Mouse (Mus musculus) neural tube, embryonic 15.5 days (tissue): ENCODE data around the gene Cdh15. TPM values are rescaled to one million over a fixed set of nuclear protein-coding genes. Genes with fewer than 3 reads are reported as not detected.

Experiments
- ATAC-seq: fragments of 200-750 bp; cut with Nextera tagmentation; 2 replicates; pipeline ENCODE4 v1.8.0; 2017; ENCODE audit warnings: mild to moderate bottlenecking, moderate TSS enrichment, moderate library complexity; ENCODE audit not compliant: low FRiP score
- H3K27ac ChIP-seq: fragments of 300-500 bp; sonication (generic); replicated peaks from 2 replicates; pipeline ENCODE4 v1.5.1; 2015; ENCODE audit warnings: mild to moderate bottlenecking, inconsistent platforms
- H3K27me3 ChIP-seq: fragments of 300-500 bp; sonication (generic); replicated peaks from 2 replicates; pipeline ENCODE4 v1.6.1; 2015; ENCODE audit warnings: inconsistent platforms
- H3K36me3 ChIP-seq: fragments of 300-500 bp; sonication (generic); 2 replicates; pipeline ENCODE4 v1.6.1; 2015; ENCODE audit warnings: inconsistent platforms
- H3K4me1 ChIP-seq: fragments of 300-500 bp; sonication (generic); 2 replicates; pipeline ENCODE4 v1.6.1; 2015; ENCODE audit warnings: inconsistent platforms
- H3K4me2 ChIP-seq: fragments of 300-500 bp; sonication (generic); 2 replicates; pipeline ENCODE4 v1.6.1; 2015; ENCODE audit warnings: inconsistent platforms, mild to moderate bottlenecking, moderate library complexity
- H3K4me3 ChIP-seq: fragments of 300-500 bp; sonication (generic); replicated peaks from 2 replicates; pipeline ENCODE4 v1.5.1; 2015; ENCODE audit warnings: mild to moderate bottlenecking, inconsistent platforms
- H3K9ac ChIP-seq: fragments of 300-500 bp; sonication (generic); replicated peaks from 2 replicates; pipeline ENCODE4 v1.6.1; 2015; ENCODE audit warnings: mild to moderate bottlenecking, inconsistent platforms
- H3K9me3 ChIP-seq: fragments of 300-500 bp; sonication (generic); replicated peaks from 2 replicates; pipeline ENCODE4 v1.6.1; 2016; ENCODE audit warnings: inconsistent platforms
- WGBS: fragments of 180-500 bp; shearing (Covaris S2); methylation state at CpG from one replicate; pipeline ENCODE4 v1.1.7; 2015; ENCODE audit warnings: mixed read lengths; 5-methylcytosine and 5-hydroxymethylcytosine counted together
- polyA plus RNA-seq: library from polyadenylated mRNA; unstranded; fragments of >200 nt; fragmentation: Nextera tagmentation; extraction: Ambion mirVana; gene quantifications from 2 replicates; pipeline ENCODE4 v1.2.1, GENCODE M21; 2015

Cdh15 gene
- polyA plus RNA-seq, 1 experiment from 2014 or later = 3.2 TPM

DNA sequence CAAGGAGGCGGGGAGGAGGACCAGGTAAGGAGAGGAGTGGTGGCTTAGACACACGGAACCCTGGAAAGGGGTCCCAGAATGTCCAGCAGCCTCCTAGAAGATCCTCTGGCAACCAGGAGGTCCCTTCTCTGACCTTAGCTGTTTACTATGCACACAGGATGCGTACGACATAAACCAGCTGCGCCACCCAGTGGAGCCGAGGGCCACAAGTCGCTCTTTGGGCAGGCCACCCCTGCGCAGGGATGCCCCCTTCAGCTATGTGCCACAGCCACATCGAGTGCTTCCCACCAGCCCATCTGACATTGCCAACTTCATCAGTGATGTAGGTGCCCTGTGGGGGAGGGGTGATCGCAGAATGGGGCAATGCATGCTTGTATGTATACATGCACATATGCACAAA is 17.7 kb downstream of the Cdh15 start:
- H3K36me3 ChIP-seq = no peaks in the 10 kb centered on the region
- 0 out of 2 replicates have a peak, but pooled peaks cover 3% of the 10 kb centered on the region for H3K9me3 ChIP-seq
- no peak; the same call in 1 of the 2 replicates for ATAC-seq
- H3K9ac ChIP-seq = 0 out of 2 replicates have a peak overlapping the region, but pooled peaks have one; percentile 23
- WGBS = 51% methylated on average over 10 of the region's 10 CpGs
- peaks cover 11% of the 10 kb centered on the region; the same call in 1 of the 2 replicates for H3K4me1 ChIP-seq
- H3K27me3 ChIP-seq = no peaks in the 10 kb centered on the region
- H3K4me3 ChIP-seq = peak overlapping the region; percentile 35
- H3K27ac ChIP-seq = no peak overlapping the region
- peak overlapping the region; percentile 54 for H3K4me2 ChIP-seq

DNA sequence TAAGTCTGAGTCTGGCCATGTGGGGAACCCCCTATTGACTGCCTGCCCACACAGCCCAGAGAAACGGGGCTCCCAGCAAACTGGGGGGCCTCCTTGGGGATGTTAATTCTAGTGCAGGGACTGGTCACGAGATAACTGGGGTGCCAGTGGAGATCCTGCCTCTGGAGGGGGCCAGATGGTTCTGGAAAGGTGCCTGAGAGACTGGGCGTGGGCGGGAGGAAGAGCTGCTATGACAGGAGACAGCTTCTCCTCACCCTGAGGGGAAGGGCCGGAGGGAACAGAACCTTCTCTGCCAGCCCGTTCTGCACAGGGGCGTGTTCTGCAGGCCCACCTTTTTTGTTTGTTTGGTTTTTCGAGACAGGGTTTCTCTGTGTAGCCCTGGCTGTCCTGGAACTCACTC is 18.5 kb downstream of the Cdh15 start:
- Histone ChIP-seq H3K4me1 (peaks cover 12% of the 10 kb centered on the region; the same call in 1 of the 2 replicates), H3K27ac (no peak overlapping the region), H3K4me2 (no peak overlapping the region), H3K9me3 (0 out of 2 replicates have a peak, but pooled peaks cover 3% of the 10 kb centered on the region), H3K36me3 (no peaks in the 10 kb centered on the region), H3K27me3 (no peaks in the 10 kb centered on the region), H3K9ac (no peak overlapping the region), H3K4me3 (no peak overlapping the region)
- no peak for ATAC-seq
- 84% methylated on average over 8 of the region's 8 CpGs for WGBS

DNA sequence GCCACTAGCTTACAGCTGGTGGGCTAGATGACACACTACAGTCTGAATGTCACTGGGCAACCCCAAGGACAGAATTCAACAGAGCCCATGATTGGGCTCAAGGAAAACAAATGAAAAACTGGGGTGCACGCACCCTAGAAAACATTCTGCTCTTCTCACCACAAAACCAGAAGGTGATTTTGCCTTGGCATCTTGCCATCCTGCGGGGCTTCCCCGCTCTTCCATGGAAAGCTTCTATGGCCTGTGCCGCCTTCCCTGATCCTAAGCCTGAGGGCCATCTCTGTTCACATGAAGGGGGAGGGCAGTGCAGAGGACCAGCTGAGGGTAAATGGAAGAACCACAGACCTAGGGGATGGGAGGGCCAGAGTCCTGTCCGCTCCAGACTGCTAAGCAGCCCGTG is 20.2 kb downstream of the Cdh15 start:
- Histone ChIP-seq H3K4me1 (peaks cover 12% of the 10 kb centered on the region; the same call in 1 of the 2 replicates), H3K27me3 (no peaks in the 10 kb centered on the region), H3K4me2 (no peak overlapping the region), H3K9ac (no peak overlapping the region), H3K9me3 (0 out of 2 replicates have a peak, but pooled peaks cover 3% of the 10 kb centered on the region), H3K27ac (no peak overlapping the region), H3K4me3 (no peak overlapping the region), H3K36me3 (no peaks in the 10 kb centered on the region)
- 78% methylated on average over 6 of the region's 6 CpGs for WGBS
- ATAC-seq = no peak

DNA sequence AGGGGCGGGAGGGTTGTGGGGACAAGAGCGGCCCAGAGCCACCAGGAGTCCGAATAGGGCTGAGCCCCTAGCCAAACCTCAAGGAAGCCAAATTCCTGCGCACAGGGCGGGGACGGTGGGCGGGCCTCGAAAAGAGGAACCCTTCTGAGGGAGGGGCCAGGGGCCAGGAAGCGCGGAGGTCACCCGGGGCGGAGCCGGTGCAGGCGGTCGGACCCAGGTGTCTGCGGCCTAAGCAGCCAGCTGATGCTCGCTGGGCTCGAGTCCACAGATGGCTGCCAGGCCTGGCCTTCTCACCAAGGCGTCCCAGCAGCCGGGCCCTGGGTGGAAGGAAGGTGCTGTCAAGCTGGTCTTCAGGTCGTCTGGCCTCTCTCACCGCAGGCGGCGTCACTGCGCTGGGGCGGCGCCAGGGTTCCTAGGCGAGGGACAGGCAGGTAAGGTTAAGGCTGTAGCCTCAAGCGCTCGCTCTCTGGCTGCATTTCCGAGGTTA is 22.7 kb downstream of the Cdh15 start:
- Histone ChIP-seq H3K4me1 (0 out of 2 replicates have a peak, but pooled peaks cover 4% of the 10 kb centered on the region), H3K9ac (no peak overlapping the region), H3K4me3 (no peak overlapping the region), H3K9me3 (0 out of 2 replicates have a peak, but pooled peaks cover 3% of the 10 kb centered on the region), H3K36me3 (no peaks in the 10 kb centered on the region), H3K27me3 (no peaks in the 10 kb centered on the region), H3K27ac (no peak overlapping the region), H3K4me2 (peak overlapping the region; percentile 16; the same call in 1 of the 2 replicates)
- ATAC-seq = no peak
- 19% methylated on average over 31 of the region's 31 CpGs for WGBS

DNA sequence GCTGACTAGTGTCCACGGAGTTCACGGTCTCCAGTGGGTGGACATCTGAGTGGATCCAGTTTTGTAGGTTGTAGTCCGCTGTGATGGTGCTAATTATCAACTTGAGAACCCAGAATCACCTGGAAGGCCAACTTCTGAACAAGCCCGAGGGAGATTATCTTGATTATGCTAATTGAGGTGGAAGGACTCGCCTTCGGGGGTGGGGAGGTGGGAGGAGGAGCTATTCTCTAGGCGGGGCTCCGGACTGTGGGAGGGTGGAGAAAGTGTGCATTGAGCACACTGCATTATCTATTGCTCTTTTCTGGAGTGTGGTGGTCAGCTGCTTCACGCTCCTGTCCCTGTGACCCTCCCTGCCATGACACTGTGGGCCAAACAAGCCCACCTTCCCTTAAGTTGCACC is 23.9 kb downstream of the Cdh15 start:
- no peak overlapping the region for H3K27ac ChIP-seq
- H3K36me3 ChIP-seq = no peaks in the 10 kb centered on the region
- no peak overlapping the region for H3K4me2 ChIP-seq
- ATAC-seq = no peak
- 0 out of 2 replicates have a peak, but pooled peaks cover 4% of the 10 kb centered on the region for H3K4me1 ChIP-seq
- H3K9ac ChIP-seq = no peak overlapping the region
- no peaks in the 10 kb centered on the region for H3K27me3 ChIP-seq
- H3K4me3 ChIP-seq = no peak overlapping the region
- WGBS = 80% methylated on average over 9 of the region's 9 CpGs
- H3K9me3 ChIP-seq = no peaks in the 10 kb centered on the region

DNA sequence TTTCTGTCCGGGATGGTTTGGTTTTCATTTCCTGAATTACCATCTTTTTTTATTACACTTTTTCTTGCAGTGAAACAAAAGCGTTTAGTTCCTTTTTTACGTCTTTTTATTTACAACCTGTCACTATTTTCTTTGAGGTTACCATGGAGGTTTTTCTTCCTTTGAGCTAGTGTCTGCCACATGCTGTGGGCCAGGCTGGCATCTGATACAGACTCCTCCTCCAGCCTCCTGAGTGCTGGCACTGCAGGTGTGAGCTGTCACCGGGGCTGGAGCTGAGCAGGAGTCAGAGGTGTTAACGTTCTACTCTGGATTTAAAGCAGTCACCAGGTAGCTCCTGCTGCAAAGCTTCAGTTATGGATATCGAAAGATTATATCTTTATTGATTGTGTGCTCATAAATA is 25.4 kb downstream of the Cdh15 start:
- no peak overlapping the region for H3K9ac ChIP-seq
- no peak overlapping the region for H3K4me3 ChIP-seq
- no peaks in the 10 kb centered on the region for H3K27me3 ChIP-seq
- H3K4me1 ChIP-seq = 0 out of 2 replicates have a peak, but pooled peaks cover 4% of the 10 kb centered on the region
- H3K9me3 ChIP-seq = no peaks in the 10 kb centered on the region
- ATAC-seq = no peak
- H3K36me3 ChIP-seq = no peaks in the 10 kb centered on the region
- WGBS = 23% methylated on average over 6 of the region's 6 CpGs
- H3K27ac ChIP-seq = no peak overlapping the region
- no peak overlapping the region for H3K4me2 ChIP-seq

DNA sequence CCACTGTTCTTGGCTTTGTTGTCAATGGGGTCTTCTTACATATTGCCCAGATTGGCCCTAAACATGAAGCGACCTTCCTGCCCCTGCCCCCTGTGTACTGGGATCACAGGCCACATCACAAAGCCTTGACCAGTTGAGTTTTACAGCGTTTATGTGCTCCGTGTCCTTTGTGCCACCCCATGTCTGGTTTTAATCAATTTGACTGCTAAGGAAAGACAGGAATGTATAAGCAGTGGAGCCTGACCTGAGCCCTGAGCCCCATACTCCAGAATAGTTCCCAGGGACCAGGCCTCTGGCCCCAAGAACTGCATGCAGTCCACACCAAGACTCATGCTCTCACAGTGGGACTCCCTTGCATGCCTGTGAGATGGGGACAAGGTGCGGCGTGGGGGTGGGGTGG is 27.4 kb downstream of the Cdh15 start:
- no peak overlapping the region for H3K4me2 ChIP-seq
- no peak overlapping the region for H3K4me3 ChIP-seq
- no peak for ATAC-seq
- H3K27ac ChIP-seq = no peak overlapping the region
- WGBS = 67% methylated on average over 5 of the region's 5 CpGs
- H3K9me3 ChIP-seq = no peaks in the 10 kb centered on the region
- no peak overlapping the region for H3K9ac ChIP-seq
- 0 out of 2 replicates have a peak, but pooled peaks cover 4% of the 10 kb centered on the region for H3K4me1 ChIP-seq
- no peaks in the 10 kb centered on the region for H3K27me3 ChIP-seq
- no peaks in the 10 kb centered on the region for H3K36me3 ChIP-seq

DNA sequence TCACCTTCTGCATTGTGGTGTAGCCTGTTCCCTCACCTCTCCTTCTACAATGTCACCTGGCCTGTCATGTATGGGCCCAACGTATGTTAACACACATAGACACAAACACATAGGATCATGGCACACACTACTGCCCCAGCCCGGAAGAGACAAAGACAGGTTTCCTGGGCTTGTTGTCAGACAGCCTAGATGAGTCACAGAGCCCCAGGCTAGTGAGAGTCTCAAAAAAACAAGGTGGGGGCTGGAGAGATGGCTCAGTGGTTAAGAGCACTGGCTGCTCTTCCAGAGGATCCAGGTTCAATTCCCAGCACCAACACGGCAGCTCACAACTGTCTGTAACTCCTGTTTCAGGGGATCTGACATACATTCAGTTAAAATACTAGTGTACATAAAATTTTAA is 30.5 kb downstream of the Cdh15 start:
- Histone ChIP-seq H3K4me2 (no peak overlapping the region), H3K27ac (no peak overlapping the region), H3K9me3 (no peaks in the 10 kb centered on the region), H3K9ac (no peak overlapping the region), H3K27me3 (no peaks in the 10 kb centered on the region), H3K4me1 (no peaks in the 10 kb centered on the region), H3K4me3 (no peak overlapping the region), H3K36me3 (peaks cover 14% of the 10 kb centered on the region)
- 97% methylated on average over 3 of the region's 3 CpGs for WGBS
- ATAC-seq = no peak

DNA sequence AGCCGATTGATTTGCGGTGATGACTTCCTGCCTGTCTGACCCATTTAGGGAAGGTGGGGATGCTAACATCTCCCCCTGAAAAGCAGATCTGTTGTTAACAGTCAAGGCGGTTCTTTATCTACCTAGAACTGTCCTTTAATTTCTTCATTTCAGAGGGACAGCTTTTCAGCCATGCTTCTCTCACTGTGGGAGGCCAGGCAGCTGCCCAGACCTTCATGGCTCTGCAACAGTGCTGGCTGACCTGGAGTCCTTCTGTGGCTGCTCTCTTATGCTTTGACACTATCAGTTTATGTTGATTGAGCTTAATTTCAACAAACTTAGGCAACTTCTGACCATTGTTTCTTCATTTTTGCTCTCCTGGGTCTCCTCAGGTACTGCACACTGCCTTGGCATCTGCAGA is 32.5 kb downstream of the Cdh15 start:
- Histone ChIP-seq H3K4me1 (no peaks in the 10 kb centered on the region), H3K9ac (no peak overlapping the region), H3K27me3 (no peaks in the 10 kb centered on the region), H3K4me3 (no peak overlapping the region), H3K36me3 (peaks cover 33% of the 10 kb centered on the region), H3K4me2 (no peak overlapping the region), H3K27ac (no peak overlapping the region), H3K9me3 (no peaks in the 10 kb centered on the region)
- WGBS = 44% methylated on average over 3 of the region's 3 CpGs
- ATAC-seq = no peak

DNA sequence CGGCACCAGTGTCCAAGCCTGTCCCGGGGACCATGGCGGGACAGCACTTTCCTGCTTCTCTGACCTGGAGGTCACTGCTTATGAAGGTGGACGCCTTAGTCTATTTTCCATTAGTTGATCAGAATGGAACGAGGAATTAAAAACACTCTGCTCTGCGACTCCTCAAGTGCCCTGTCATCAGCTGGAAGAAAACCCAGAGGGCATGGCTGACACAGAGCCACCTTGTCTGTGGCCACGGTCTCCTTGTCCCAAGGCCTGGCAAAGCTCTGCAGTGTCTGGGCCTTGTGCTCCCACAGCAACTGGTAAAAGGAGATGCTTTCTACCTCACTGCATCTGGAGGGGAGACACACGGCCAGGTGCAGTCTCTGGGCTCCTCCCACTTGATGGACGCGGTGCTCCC is 35.9 kb downstream of the Cdh15 start:
- H3K4me2 ChIP-seq = no peak overlapping the region
- no peak overlapping the region for H3K9ac ChIP-seq
- H3K9me3 ChIP-seq = no peaks in the 10 kb centered on the region
- H3K27me3 ChIP-seq = no peaks in the 10 kb centered on the region
- no peak overlapping the region for H3K4me3 ChIP-seq
- H3K27ac ChIP-seq = no peak overlapping the region
- 90% methylated on average over 10 of the region's 10 CpGs for WGBS
- no peaks in the 10 kb centered on the region for H3K4me1 ChIP-seq
- no peak for ATAC-seq
- H3K36me3 ChIP-seq = peaks cover 66% of the 10 kb centered on the region

DNA sequence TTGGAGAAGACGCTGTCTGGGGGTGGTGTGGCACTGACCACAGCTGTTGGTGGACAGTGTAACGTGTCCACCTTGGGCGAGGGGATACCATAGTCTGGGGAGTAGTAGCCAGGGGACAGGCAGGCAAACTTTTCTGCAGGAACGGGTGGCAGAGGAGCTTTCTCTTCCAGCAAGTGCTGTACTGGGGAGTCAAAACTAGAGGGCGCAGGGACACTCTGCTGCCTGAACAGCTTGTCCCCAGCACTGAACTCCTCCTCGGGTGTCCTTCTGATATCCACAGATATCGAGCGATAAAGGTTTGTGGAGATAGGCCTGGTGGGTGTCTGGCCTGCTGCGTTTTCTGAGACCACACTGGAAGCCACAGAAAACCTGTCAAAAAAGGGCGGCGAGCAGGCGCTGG is 43.7 kb downstream of the Cdh15 start:
- no peaks in the 10 kb centered on the region for H3K27me3 ChIP-seq
- no peak overlapping the region for H3K9ac ChIP-seq
- no peak overlapping the region for H3K4me2 ChIP-seq
- no peaks in the 10 kb centered on the region for H3K9me3 ChIP-seq
- H3K36me3 ChIP-seq = peaks cover 96% of the 10 kb centered on the region
- H3K4me3 ChIP-seq = no peak overlapping the region
- no peaks in the 10 kb centered on the region for H3K4me1 ChIP-seq
- ATAC-seq = no peak
- no peak overlapping the region for H3K27ac ChIP-seq
- 88% methylated on average over 12 of the region's 12 CpGs for WGBS

DNA sequence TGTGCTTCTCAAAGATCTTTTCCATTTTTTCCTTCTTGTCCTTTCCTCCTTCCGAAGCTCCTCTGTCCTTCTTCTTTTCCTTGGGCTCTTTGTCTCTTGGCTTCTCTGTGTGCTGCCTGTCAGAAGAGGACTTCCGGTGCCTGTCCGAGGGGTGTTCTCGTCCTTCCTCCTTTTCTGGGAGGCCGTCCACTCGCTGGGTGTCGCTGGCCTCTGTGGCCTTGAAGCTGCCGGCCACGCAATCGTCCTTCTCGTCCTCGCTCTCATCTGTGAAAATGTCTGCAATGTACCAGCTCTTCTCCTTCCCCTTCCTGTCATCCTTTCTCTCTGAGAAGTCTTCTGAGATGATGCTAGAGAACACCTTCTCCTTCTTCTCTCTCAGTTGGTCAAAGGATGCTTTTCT is 45.7 kb downstream of the Cdh15 start:
- no peak for ATAC-seq
- Histone ChIP-seq H3K9me3 (no peaks in the 10 kb centered on the region), H3K4me1 (no peaks in the 10 kb centered on the region), H3K4me3 (no peak overlapping the region), H3K4me2 (no peak overlapping the region), H3K27ac (no peak overlapping the region), H3K36me3 (peaks cover 93% of the 10 kb centered on the region), H3K9ac (no peak overlapping the region), H3K27me3 (no peaks in the 10 kb centered on the region)
- 94% methylated on average over 12 of the region's 12 CpGs for WGBS
